Mouse (Mus musculus) small intestine, adult 2 months (tissue): ENCODE data around the gene Pde5a.

ENCODE experiments used
- CTCF ChIP-seq: fragments of 200-500 bp; IDR thresholded peaks from 2 replicates; pipeline ENCODE4 v1.5.1; 2012; ENCODE audit warnings: low read depth, mild to moderate bottlenecking, control low read depth, inconsistent platforms, low read length, moderate library complexity, mixed read lengths; ENCODE audit not compliant: insufficient replicate concordance, insufficient read length; ENCODE audit errors: extremely low read depth
- POLR2A ChIP-seq: fragments of 200-500 bp; IDR thresholded peaks from 2 replicates; pipeline ENCODE4 v1.6.1; 2012; ENCODE audit warnings: low read depth, mild to moderate bottlenecking, control low read depth, inconsistent platforms, low read length, moderate library complexity

- TF ChIP-seq CTCF = no peak
- no peak for TF ChIP-seq POLR2A
Observed at GRCm38 (mm10) chr3:122766930-122767329, 38.2 kb downstream of the Pde5a start.
